Comparison of ENCODE assay signal across 19 mouse cellular contexts in genomic region chr2:38739847-38740246, GRCm38 (mm10). TPM values are rescaled to one million over a fixed set of nuclear protein-coding genes. Genes with fewer than 3 reads are reported as not detected.
DNase-seq lines count a peak whose midpoint lies in the region; ATAC-seq and TF ChIP-seq lines count a peak whose summit lies in the region.
"Had no signal": no experiment of that assay in that cellular context is flagged by ENCODE, and none has a peak within 500 bp of the region (broad histone marks: within the 10 kb centered on the region; RNA-seq: fewer than 3 reads in every experiment).

No protein-coding gene starts in this region.

- H3K27me3 ChIP-seq in forebrain, embryonic 15.5 days, result no peaks in the 10 kb centered on the region
- H3K27me3 ChIP-seq in forebrain, postnatal 0 days (ENCODE audit: insufficient read depth, low read length), result no peaks in the 10 kb centered on the region
- no peaks in the 10 kb centered on the region for H3K27me3 ChIP-seq in lung, embryonic 14.5 days (ENCODE audit: insufficient read depth, low read length)
- H3K27me3 ChIP-seq in heart, embryonic 10.5 days (ENCODE audit: insufficient read depth, poor library complexity, severe bottlenecking), result no peaks in the 10 kb centered on the region
- H3K27me3 ChIP-seq: heart, embryonic 13.5 days; limb, embryonic 15.5 days; liver, embryonic 15.5 days had no signal

- no peaks in the 10 kb centered on the region; the same call in 1 of the 2 replicates for H3K36me3 ChIP-seq in forebrain, embryonic 15.5 days
- H3K36me3 ChIP-seq in forebrain, postnatal 0 days (ENCODE audit: insufficient read depth), result no peaks in the 10 kb centered on the region
- H3K36me3 ChIP-seq in lung, embryonic 14.5 days (ENCODE audit: insufficient read depth), result no peaks in the 10 kb centered on the region
- H3K36me3 ChIP-seq in heart, embryonic 10.5 days, result peaks cover 9% of the 10 kb centered on the region; the same call in 1 of the 2 replicates
- H3K36me3 ChIP-seq: heart, embryonic 13.5 days; limb, embryonic 15.5 days; liver, embryonic 15.5 days had no signal

- WGBS in forebrain, embryonic 15.5 days, result 88% methylated on average over 3 of the region's 3 CpGs
- 82% methylated on average over 3 of the region's 3 CpGs for WGBS in forebrain, postnatal 0 days
- WGBS in lung, embryonic 14.5 days, result 66% methylated on average over 3 of the region's 3 CpGs
- 74% methylated on average over 3 of the region's 3 CpGs for WGBS in heart, embryonic 10.5 days

- TF ChIP-seq CTCF in forebrain, postnatal 0 days (IDR thresholded peaks at IDR 0.05; ENCODE audit: low read depth), result no peak
- no peak for TF ChIP-seq CTCF in lung, embryonic 14.5 days (IDR thresholded peaks at IDR 0.05; ENCODE audit: low read depth)

- H3K4me1 ChIP-seq in forebrain, embryonic 15.5 days, result no peaks in the 10 kb centered on the region
- H3K4me1 ChIP-seq in forebrain, postnatal 0 days (ENCODE audit: insufficient read depth), result no peaks in the 10 kb centered on the region
- no peaks in the 10 kb centered on the region for H3K4me1 ChIP-seq in lung, embryonic 14.5 days (ENCODE audit: insufficient read depth)
- no peaks in the 10 kb centered on the region for H3K4me1 ChIP-seq in heart, embryonic 10.5 days
- H3K4me1 ChIP-seq: liver, embryonic 15.5 days had no signal

- no peaks in the 10 kb centered on the region for H3K9me3 ChIP-seq in forebrain, embryonic 15.5 days
- no peaks in the 10 kb centered on the region for H3K9me3 ChIP-seq in forebrain, postnatal 0 days (ENCODE audit: low read length)
- H3K9me3 ChIP-seq in lung, embryonic 14.5 days (ENCODE audit: low read depth, low read length), result no peaks in the 10 kb centered on the region
- H3K9me3 ChIP-seq in heart, embryonic 10.5 days, result no peaks in the 10 kb centered on the region
- H3K9me3 ChIP-seq: G1E; heart, embryonic 13.5 days; limb, embryonic 15.5 days; liver, embryonic 15.5 days had no signal

- peak; percentile 35; the same call in 1 of the 2 replicates for ATAC-seq in forebrain, embryonic 15.5 days (replicated peaks)
- ATAC-seq in forebrain, postnatal 0 days, result no peak
- ATAC-seq in lung, embryonic 14.5 days (ENCODE audit: insufficient read depth), result peak; percentile 35; the same call in 1 of the 2 replicates

- no peak overlapping the region for H3K9ac ChIP-seq in forebrain, embryonic 15.5 days (replicated peaks)
- no peak overlapping the region for H3K9ac ChIP-seq in forebrain, postnatal 0 days
- H3K9ac ChIP-seq in lung, embryonic 14.5 days, result no peak overlapping the region
- H3K9ac ChIP-seq: heart, embryonic 13.5 days; limb, embryonic 15.5 days; liver, embryonic 15.5 days had no signal

- no peak overlapping the region for H3K27ac ChIP-seq in forebrain, embryonic 15.5 days (replicated peaks)
- no peak overlapping the region for H3K27ac ChIP-seq in forebrain, postnatal 0 days (ENCODE audit: low read depth, low read length)
- H3K27ac ChIP-seq in lung, embryonic 14.5 days (ENCODE audit: low read depth), result no peak overlapping the region
- H3K27ac ChIP-seq in heart, embryonic 10.5 days, result no peak overlapping the region
- H3K27ac ChIP-seq: heart, embryonic 13.5 days; limb, embryonic 15.5 days; liver, embryonic 15.5 days had no signal

- no peak overlapping the region for H3K4me3 ChIP-seq in forebrain, embryonic 15.5 days
- no peak overlapping the region for H3K4me3 ChIP-seq in forebrain, postnatal 0 days (ENCODE audit: low read depth, low read length)
- no peak overlapping the region for H3K4me3 ChIP-seq in lung, embryonic 14.5 days (ENCODE audit: low read depth, low read length)
- H3K4me3 ChIP-seq in heart, embryonic 10.5 days, result no peak overlapping the region
- H3K4me3 ChIP-seq: heart, embryonic 13.5 days; limb, embryonic 15.5 days; liver, embryonic 15.5 days had no signal

- DNase-seq in forebrain, postnatal 0 days, result no peak
- no peak for DNase-seq in lung, embryonic 14.5 days
- no peak for DNase-seq in lung, postnatal 36 days
- DNase-seq in fat pad, adult 2 months (ENCODE audit: extremely low read depth, low read depth, low spot score), result peak; percentile 84
- DNase-seq in naive thymus-derived CD4-positive, alpha-beta T cell, adult 2 months (ENCODE audit: low read depth), result peak; percentile 2
- DNase-seq in heart, embryonic 10.5 days (ENCODE audit: low spot score), result no peak
- DNase-seq in heart, adult 11 months, result no peak

- H3K4me2 ChIP-seq in forebrain, embryonic 15.5 days (replicated peaks), result no peak overlapping the region
- H3K4me2 ChIP-seq in forebrain, postnatal 0 days (ENCODE audit: low read depth), result no peak overlapping the region
- H3K4me2 ChIP-seq in lung, embryonic 14.5 days, result no peak overlapping the region
- H3K4me2 ChIP-seq: heart, embryonic 13.5 days; limb, embryonic 15.5 days; liver, embryonic 15.5 days had no signal

RNA-seq across cellular contexts. Expression of gene Nr5a1, which starts 25.5 kb away (rescaled TPM):
- 0.32 and 2.3 TPM in 2 replicates for polyA plus RNA-seq in forebrain, embryonic 15.5 days (2015; fragmentation: Nextera tagmentation; extraction: Ambion mirVana)
- total RNA-seq in forebrain, postnatal 0 days (2014; rRNA removed), result 0.23 and 1.3 TPM in 2 replicates
- polyA plus RNA-seq in forebrain, postnatal 0 days (2015; fragmentation: Nextera tagmentation; extraction: Ambion mirVana), result 0.45 TPM in 1 of 2 replicates, not detected in the other
- 0.14 and 0.29 TPM in 2 replicates for polyA plus RNA-seq in lung, embryonic 14.5 days (2014; fragmentation: Nextera tagmentation; extraction: Ambion mirVana)
- not detected in 2 replicates for polyA plus RNA-seq in heart, embryonic 10.5 days (2016; fragmentation: Nextera tagmentation; extraction: Ambion mirVana)
- total RNA-seq: gastrocnemius, postnatal 36 days; heart, postnatal 25 days; left cerebral cortex, adult 18-20 months; megakaryocyte progenitor cell, adult 5-6 weeks; neutrophil, adult 5-6 weeks had no signal
- polyA plus RNA-seq: activated CD4-positive, CD25-positive, alpha-beta regulatory T cell, adult 4 months; heart, embryonic 13.5 days; inflammation-experienced regulatory T-cells, adult 6 months had no signal

Comparison
In these comparisons a context has a peak if more than half of its experiments do, and no peak if none do; other contexts are left out.
1. DNase-seq: peak in fat pad, adult 2 months (single experiment) and naive thymus-derived CD4-positive, alpha-beta T cell, adult 2 months (single experiment); none in forebrain, postnatal 0 days (single experiment), lung, embryonic 14.5 days (single experiment), lung, postnatal 36 days (single experiment), heart, embryonic 10.5 days (single experiment) and heart, adult 11 months (single experiment).